Mouse (Mus musculus): ENCODE measurements at regions not wholly inside any gene's neighbourhood (a gene's known extent, or its start where the extent isn't known, plus 50 kb on each side); places are given as distances from the start of the nearest gene placed in this dataset.

DNA sequence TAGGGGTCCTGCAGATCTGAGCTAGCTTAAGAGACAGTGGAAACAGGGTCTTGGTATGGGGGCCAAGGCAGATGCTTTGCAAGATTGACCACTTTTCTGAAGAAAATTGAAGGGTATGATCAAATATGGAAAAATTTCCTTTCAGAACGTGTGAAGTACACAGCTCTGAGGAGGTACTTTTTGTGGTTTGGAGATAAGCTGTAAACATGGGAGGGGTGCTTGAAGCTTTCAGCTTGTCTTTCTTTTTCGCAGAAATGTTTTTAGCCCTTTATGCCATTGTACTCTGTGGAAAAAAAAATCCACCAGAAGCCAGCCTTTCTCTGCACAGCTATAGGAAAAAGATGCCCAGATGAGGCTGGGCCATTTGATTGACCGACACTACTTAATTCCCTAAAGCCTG lies 116.3 kb upstream of the 4933412E24Rik start:
- H3K27me3 ChIP-seq (ENCODE audit: control insufficient read depth, insufficient read depth, low read length) = no peaks in the 10 kb centered on the region
- 82% methylated on average over 3 of the region's 3 CpGs for WGBS

DNA sequence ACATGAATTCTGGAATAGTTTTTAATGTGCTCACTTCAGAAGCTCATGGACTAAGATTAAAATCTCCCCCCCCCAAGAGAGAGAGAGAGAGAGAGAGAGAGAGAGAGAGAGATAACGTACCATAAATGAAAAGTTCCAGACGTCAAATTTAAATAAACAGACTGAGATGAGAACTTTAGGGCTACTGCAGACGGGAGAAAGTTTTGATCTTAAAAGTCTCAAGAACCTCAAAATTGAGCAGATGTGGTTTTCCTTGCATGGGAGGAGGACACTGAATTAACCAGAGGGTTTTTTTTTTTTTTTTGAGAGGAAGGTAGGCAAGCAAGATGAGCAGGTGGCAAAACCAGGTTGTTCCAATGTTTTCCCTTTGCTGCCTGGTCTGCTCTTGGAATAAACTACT lies 108.0 kb upstream of the 4933412E24Rik start:
- Histone ChIP-seq H3K36me3 (ENCODE audit: control insufficient read depth, insufficient read depth, low read length) (no peaks in the 10 kb centered on the region), H3K27ac (ENCODE audit: low read depth, low read length) (no peak overlapping the region), H3K27me3 (ENCODE audit: control insufficient read depth, insufficient read depth, low read length) (no peaks in the 10 kb centered on the region), H3K9me3 (ENCODE audit: control insufficient read depth, low read length) (no peaks in the 10 kb centered on the region), H3K9ac (ENCODE audit: low read depth, low read length) (no peak overlapping the region), H3K4me3 (ENCODE audit: low read length) (no peak overlapping the region), H3K4me1 (ENCODE audit: control insufficient read depth, insufficient read depth, low read length) (no peaks in the 10 kb centered on the region), H3K4me2 (replicated peaks; ENCODE audit: low read depth, low read length) (no peak overlapping the region)
- 86% methylated on average over 3 of the region's 3 CpGs for WGBS
- ATAC-seq (ENCODE audit: low FRiP score, low TSS enrichment) = no peak

More for the DNA sequence above, 116.3 kb upstream of the 4933412E24Rik start:
- Histone ChIP-seq H3K36me3 (ENCODE audit: control insufficient read depth, insufficient read depth, low read length) (no peaks in the 10 kb centered on the region), H3K4me3 (ENCODE audit: low read length) (no peak overlapping the region), H3K4me2 (replicated peaks; ENCODE audit: low read depth, low read length) (no peak overlapping the region), H3K9ac (ENCODE audit: low read depth, low read length) (no peak overlapping the region), H3K4me1 (ENCODE audit: control insufficient read depth, insufficient read depth, low read length) (no peaks in the 10 kb centered on the region), H3K27ac (ENCODE audit: low read depth, low read length) (no peak overlapping the region), H3K9me3 (ENCODE audit: control insufficient read depth, low read length) (no peaks in the 10 kb centered on the region)
- ATAC-seq (ENCODE audit: low FRiP score, low TSS enrichment) = no peak

DNA sequence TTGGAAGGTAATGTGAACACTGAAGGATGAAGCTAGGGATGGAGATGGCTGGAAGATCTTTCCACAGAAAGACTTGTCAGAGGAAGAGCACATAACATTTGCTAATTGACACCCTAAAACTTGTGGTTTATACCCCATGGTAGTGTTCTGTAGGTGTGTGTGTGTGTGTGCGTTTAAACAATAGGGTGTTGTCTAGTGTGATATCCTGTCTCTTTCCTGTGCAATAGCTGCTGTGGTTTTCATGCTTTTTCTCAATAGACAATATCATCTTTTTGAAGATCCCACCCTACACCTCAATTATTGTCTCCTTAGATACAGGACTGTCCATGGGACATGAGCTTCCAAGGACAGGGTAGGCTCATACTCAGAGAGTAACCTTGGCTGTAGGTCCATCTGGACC lies 103.5 kb upstream of the 4933412E24Rik start:
- Histone ChIP-seq H3K4me1 (ENCODE audit: control insufficient read depth, insufficient read depth, low read length) (no peaks in the 10 kb centered on the region), H3K4me3 (ENCODE audit: low read length) (no peak overlapping the region), H3K4me2 (replicated peaks; ENCODE audit: low read depth, low read length) (no peak overlapping the region), H3K27me3 (ENCODE audit: control insufficient read depth, insufficient read depth, low read length) (no peaks in the 10 kb centered on the region), H3K27ac (ENCODE audit: low read depth, low read length) (no peak overlapping the region), H3K9ac (ENCODE audit: low read depth, low read length) (no peak overlapping the region), H3K36me3 (ENCODE audit: control insufficient read depth, insufficient read depth, low read length) (no peaks in the 10 kb centered on the region), H3K9me3 (ENCODE audit: control insufficient read depth, low read length) (no peaks in the 10 kb centered on the region)
- WGBS = 85% methylated on average over 1 of the region's 1 CpGs
- no peak for ATAC-seq (ENCODE audit: low FRiP score, low TSS enrichment)

DNA sequence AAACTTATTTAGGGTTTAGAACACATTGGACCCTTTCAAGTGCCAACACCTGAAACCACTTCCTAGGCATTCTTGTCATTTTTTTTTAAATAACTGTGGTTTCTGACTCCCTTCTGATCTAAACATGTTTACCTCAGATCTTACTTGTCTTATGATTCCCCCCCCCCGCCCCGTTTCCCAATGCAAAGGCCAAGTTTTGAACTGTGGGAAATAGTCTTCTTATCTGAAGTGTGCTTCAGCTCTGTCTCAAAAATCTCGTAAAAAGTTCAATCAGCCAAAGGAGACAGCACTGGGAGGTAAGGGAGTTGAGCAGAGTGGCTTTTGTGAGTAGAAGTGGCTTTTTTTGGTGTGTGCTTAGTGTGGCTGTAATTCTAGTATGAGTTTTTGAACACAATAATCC lies 95.5 kb upstream of the 4933412E24Rik start:
- H3K9me3 ChIP-seq (ENCODE audit: control insufficient read depth, low read length) = no peaks in the 10 kb centered on the region
- no peak overlapping the region for H3K27ac ChIP-seq (ENCODE audit: low read depth, low read length)
- no peak overlapping the region for H3K4me2 ChIP-seq (replicated peaks; ENCODE audit: low read depth, low read length)
- ATAC-seq (ENCODE audit: low FRiP score, low TSS enrichment) = no peak
- WGBS = 90% methylated on average over 3 of the region's 3 CpGs
- H3K36me3 ChIP-seq (ENCODE audit: control insufficient read depth, insufficient read depth, low read length) = no peaks in the 10 kb centered on the region
- H3K9ac ChIP-seq (ENCODE audit: low read depth, low read length) = no peak overlapping the region
- H3K27me3 ChIP-seq (ENCODE audit: control insufficient read depth, insufficient read depth, low read length) = no peaks in the 10 kb centered on the region
- H3K4me1 ChIP-seq (ENCODE audit: control insufficient read depth, insufficient read depth, low read length) = no peaks in the 10 kb centered on the region
- H3K4me3 ChIP-seq (ENCODE audit: low read length) = no peak overlapping the region

DNA sequence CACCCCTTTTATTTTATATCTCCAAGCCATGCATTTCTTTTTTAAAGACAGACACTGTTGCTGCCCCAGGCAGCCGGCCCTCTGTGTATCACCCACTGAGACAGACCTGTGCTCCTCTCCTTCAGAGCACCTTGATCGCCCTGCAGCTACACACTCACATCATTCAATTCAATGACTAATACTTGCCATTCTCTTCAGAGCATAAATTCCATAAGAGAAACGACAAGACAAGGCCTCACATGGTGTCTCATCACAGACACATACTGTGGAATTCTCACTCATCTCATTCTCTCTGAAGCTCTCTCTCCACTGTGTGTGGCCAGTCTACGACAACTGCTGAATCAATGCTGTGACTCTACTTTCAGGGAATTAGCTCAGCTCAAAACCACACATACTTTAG lies 94.6 kb upstream of the 4933412E24Rik start:
- Histone ChIP-seq H3K27me3 (ENCODE audit: control insufficient read depth, insufficient read depth, low read length) (no peaks in the 10 kb centered on the region), H3K9ac (ENCODE audit: low read depth, low read length) (no peak overlapping the region), H3K4me3 (ENCODE audit: low read length) (no peak overlapping the region), H3K36me3 (ENCODE audit: control insufficient read depth, insufficient read depth, low read length) (no peaks in the 10 kb centered on the region), H3K4me1 (ENCODE audit: control insufficient read depth, insufficient read depth, low read length) (no peaks in the 10 kb centered on the region), H3K9me3 (ENCODE audit: control insufficient read depth, low read length) (no peaks in the 10 kb centered on the region), H3K27ac (ENCODE audit: low read depth, low read length) (no peak overlapping the region), H3K4me2 (replicated peaks; ENCODE audit: low read depth, low read length) (no peak overlapping the region)
- 82% methylated on average over 4 of the region's 4 CpGs for WGBS
- no peak for ATAC-seq (ENCODE audit: low FRiP score, low TSS enrichment)

DNA sequence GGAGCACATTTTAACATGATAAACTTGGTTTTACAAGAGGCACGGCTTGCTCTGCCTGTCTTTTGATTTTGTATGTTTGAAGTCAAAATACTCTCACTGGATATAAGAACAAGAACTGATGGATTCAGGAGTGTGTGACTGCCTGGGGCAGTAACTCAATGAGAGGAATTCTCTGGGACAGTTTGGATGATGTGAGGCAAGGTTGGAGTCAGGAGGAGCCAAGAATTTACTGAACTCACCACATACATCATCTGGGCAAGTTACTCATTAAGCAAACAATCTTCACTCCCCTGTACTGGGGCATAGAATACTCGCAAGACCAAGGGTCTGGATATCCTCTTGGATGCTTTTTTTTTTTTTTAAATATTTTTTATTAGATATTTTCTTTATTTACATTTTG lies 87.7 kb upstream of the 4933412E24Rik start:
- H3K27me3 ChIP-seq (ENCODE audit: control insufficient read depth, insufficient read depth, low read length) = no peaks in the 10 kb centered on the region
- H3K4me1 ChIP-seq (ENCODE audit: control insufficient read depth, insufficient read depth, low read length) = no peaks in the 10 kb centered on the region
- H3K27ac ChIP-seq (ENCODE audit: low read depth, low read length) = no peak overlapping the region
- H3K9me3 ChIP-seq (ENCODE audit: control insufficient read depth, low read length) = no peaks in the 10 kb centered on the region
- H3K4me3 ChIP-seq (ENCODE audit: low read length) = no peak overlapping the region
- no peak overlapping the region for H3K4me2 ChIP-seq (replicated peaks; ENCODE audit: low read depth, low read length)
- no peaks in the 10 kb centered on the region for H3K36me3 ChIP-seq (ENCODE audit: control insufficient read depth, insufficient read depth, low read length)
- 65% methylated on average over 2 of the region's 2 CpGs for WGBS
- no peak for ATAC-seq (ENCODE audit: low FRiP score, low TSS enrichment)
- H3K9ac ChIP-seq (ENCODE audit: low read depth, low read length) = no peak overlapping the region

DNA sequence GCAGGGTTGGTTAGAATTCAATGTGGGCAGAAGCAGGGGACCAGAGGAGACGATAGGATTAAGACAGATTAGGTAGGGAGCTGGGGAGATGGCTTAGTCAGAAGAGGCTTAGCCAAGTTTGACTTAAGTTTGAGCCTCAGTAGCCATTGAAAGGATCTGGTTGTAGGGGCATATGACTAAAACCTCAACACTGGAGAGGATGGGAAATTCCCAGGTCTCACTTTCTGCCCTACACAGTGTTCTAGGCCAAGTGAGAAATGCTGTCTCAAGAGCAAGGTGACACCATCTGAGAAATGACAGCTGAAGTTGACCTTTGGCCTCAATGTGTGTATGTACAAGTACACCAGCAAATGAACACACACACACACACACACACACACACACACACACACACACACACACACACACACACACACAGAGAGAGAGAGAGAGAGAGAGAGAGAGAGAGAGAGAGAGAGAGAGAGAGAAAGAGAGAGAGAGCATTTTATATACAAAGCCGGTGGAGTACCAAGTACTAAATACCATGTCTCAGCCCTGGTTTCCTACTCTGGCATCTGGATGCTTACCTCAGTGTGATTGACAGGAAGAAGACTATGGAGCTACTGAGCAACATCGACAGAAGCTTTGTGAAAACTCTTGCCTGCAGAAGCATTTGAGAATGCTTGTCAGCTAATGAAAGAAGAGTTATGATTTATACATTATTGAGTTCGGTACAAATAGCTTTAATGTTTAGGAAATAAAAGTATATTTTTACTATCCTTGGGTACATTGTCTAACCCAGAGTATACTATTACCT lies 85.3 kb upstream of the 4933412E24Rik start:
- no peak overlapping the region for H3K9ac ChIP-seq (ENCODE audit: low read depth, low read length)
- no peaks in the 10 kb centered on the region for H3K36me3 ChIP-seq (ENCODE audit: control insufficient read depth, insufficient read depth, low read length)
- no peak overlapping the region for H3K4me3 ChIP-seq (ENCODE audit: low read length)
- ATAC-seq (ENCODE audit: low FRiP score, low TSS enrichment) = no peak
- no peak overlapping the region for H3K27ac ChIP-seq (ENCODE audit: low read depth, low read length)
- no peaks in the 10 kb centered on the region for H3K27me3 ChIP-seq (ENCODE audit: control insufficient read depth, insufficient read depth, low read length)
- H3K4me1 ChIP-seq (ENCODE audit: control insufficient read depth, insufficient read depth, low read length) = no peaks in the 10 kb centered on the region
- H3K9me3 ChIP-seq (ENCODE audit: control insufficient read depth, low read length) = no peaks in the 10 kb centered on the region
- 91% methylated on average over 4 of the region's 4 CpGs for WGBS
- no peak overlapping the region for H3K4me2 ChIP-seq (replicated peaks; ENCODE audit: low read depth, low read length)

DNA sequence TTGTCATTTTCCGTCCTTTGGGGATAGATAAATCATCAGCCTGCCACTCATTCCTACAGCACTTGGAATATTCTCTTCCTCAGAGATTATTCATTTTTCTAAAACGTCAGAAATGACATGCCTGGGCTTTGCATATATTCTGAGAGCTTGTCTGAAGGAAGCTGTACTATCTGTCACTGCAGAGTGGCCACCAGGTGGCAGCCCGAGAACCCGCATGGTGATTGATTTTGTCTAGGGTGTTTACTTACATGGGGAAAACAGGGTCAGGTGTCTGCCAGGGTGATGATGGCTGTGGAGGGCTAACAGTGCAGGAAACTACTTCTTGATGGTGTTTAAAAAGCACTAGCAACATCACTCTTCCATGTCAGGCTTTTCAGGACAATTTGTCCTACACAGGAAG lies 80.7 kb upstream of the 4933412E24Rik start:
- no peaks in the 10 kb centered on the region for H3K9me3 ChIP-seq (ENCODE audit: control insufficient read depth, low read length)
- 18% methylated on average over 4 of the region's 4 CpGs for WGBS
- H3K4me1 ChIP-seq (ENCODE audit: control insufficient read depth, insufficient read depth, low read length) = no peaks in the 10 kb centered on the region
- H3K4me3 ChIP-seq (ENCODE audit: low read length) = no peak overlapping the region
- H3K4me2 ChIP-seq (replicated peaks; ENCODE audit: low read depth, low read length) = no peak overlapping the region
- no peaks in the 10 kb centered on the region for H3K36me3 ChIP-seq (ENCODE audit: control insufficient read depth, insufficient read depth, low read length)
- ATAC-seq (ENCODE audit: low FRiP score, low TSS enrichment) = peak; percentile 69; the same call in 1 of the 2 replicates
- H3K9ac ChIP-seq (ENCODE audit: low read depth, low read length) = no peak overlapping the region
- H3K27me3 ChIP-seq (ENCODE audit: control insufficient read depth, insufficient read depth, low read length) = no peaks in the 10 kb centered on the region
- no peak overlapping the region for H3K27ac ChIP-seq (ENCODE audit: low read depth, low read length)

DNA sequence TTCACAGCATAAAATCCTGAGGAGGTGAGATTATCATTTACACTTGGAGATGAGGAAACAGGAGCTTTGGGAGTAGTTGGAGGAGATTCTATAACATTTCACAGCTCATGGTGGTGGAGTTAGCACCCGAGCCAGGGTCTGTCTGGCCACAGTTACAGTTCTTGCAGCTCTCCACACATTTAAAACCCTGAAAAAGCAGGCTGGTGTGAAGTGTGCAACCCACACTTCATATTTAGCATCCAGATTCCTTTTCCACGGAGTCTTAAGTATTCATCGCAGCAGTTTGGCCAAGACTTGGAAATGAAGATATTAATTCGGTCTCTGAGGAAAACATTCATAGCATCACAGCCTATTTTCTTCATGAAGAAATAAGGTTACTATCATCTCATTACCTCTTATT lies 79.7 kb upstream of the 4933412E24Rik start:
- no peak overlapping the region for H3K4me2 ChIP-seq (replicated peaks; ENCODE audit: low read depth, low read length)
- no peaks in the 10 kb centered on the region for H3K4me1 ChIP-seq (ENCODE audit: control insufficient read depth, insufficient read depth, low read length)
- H3K36me3 ChIP-seq (ENCODE audit: control insufficient read depth, insufficient read depth, low read length) = no peaks in the 10 kb centered on the region
- H3K27me3 ChIP-seq (ENCODE audit: control insufficient read depth, insufficient read depth, low read length) = no peaks in the 10 kb centered on the region
- H3K9ac ChIP-seq (ENCODE audit: low read depth, low read length) = no peak overlapping the region
- no peak overlapping the region for H3K4me3 ChIP-seq (ENCODE audit: low read length)
- no peak for ATAC-seq (ENCODE audit: low FRiP score, low TSS enrichment)
- no peak overlapping the region for H3K27ac ChIP-seq (ENCODE audit: low read depth, low read length)
- no peaks in the 10 kb centered on the region for H3K9me3 ChIP-seq (ENCODE audit: control insufficient read depth, low read length)
- 89% methylated on average over 4 of the region's 4 CpGs for WGBS
